Mouse (Mus musculus): ENCODE data around the gene Gemin5. TPM values are rescaled to one million over a fixed set of nuclear protein-coding genes. Genes with fewer than 3 reads are reported as not detected.
A peak's percentile ranks its signal among the peaks of the same experiment; 100 is the strongest.

Gene Gemin5
- total and polyA plus RNA-seq, 2 experiments from 2014 or later = 6.1 to 16.4 TPM

- ATAC-seq (ENCODE audit: insufficient read depth, low read depth) = no peak
- no peak for DNase-seq (ENCODE audit: low spot score)
- Histone ChIP-seq H3K9ac (replicated peaks; ENCODE audit: low read depth, low read length) (no peak overlapping the region), H3K4me3 (ENCODE audit: low read depth, low read length) (no peak overlapping the region), H3K27me3 (ENCODE audit: control insufficient read depth, insufficient read depth, low read length) (no peaks in the 10 kb centered on the region), H3K27ac (ENCODE audit: low read depth) (no peak overlapping the region), H3K4me2 (ENCODE audit: low read depth, low read length) (no peak overlapping the region), H3K36me3 (replicated peaks; ENCODE audit: control insufficient read depth, insufficient read depth, low read length) (peaks cover 55% of the 10 kb centered on the region), H3K9me3 (replicated peaks; ENCODE audit: control insufficient read depth, low read length) (no peaks in the 10 kb centered on the region), H3K4me1 (ENCODE audit: control insufficient read depth, insufficient read depth) (peaks cover 23% of the 10 kb centered on the region)
- WGBS = 88% methylated on average over 2 of the region's 2 CpGs
- TF ChIP-seq CTCF (IDR thresholded peaks at IDR 0.05; ENCODE audit: low read depth) (no peak), EP300 (IDR thresholded peaks at IDR 0.05; ENCODE audit: low read depth) (no peak)
Observed at GRCm38 (mm10) chr11:58123711-58124110, 44.6 kb downstream of the Gemin5 start.

- H3K4me2 ChIP-seq (ENCODE audit: low read depth, low read length) = no peak overlapping the region
- peaks cover 60% of the 10 kb centered on the region for H3K36me3 ChIP-seq (replicated peaks; ENCODE audit: control insufficient read depth, insufficient read depth, low read length)
- 91% methylated on average over 9 of the region's 9 CpGs for WGBS
- no peak overlapping the region for H3K9ac ChIP-seq (replicated peaks; ENCODE audit: low read depth, low read length)
- no peak for ATAC-seq (ENCODE audit: insufficient read depth, low read depth)
- H3K27me3 ChIP-seq (ENCODE audit: control insufficient read depth, insufficient read depth, low read length) = no peaks in the 10 kb centered on the region
- peaks cover 23% of the 10 kb centered on the region for H3K4me1 ChIP-seq (ENCODE audit: control insufficient read depth, insufficient read depth)
- H3K4me3 ChIP-seq (ENCODE audit: low read depth, low read length) = no peak overlapping the region
- TF ChIP-seq EP300 (IDR thresholded peaks at IDR 0.05; ENCODE audit: low read depth) (no peak), CTCF (IDR thresholded peaks at IDR 0.05; ENCODE audit: low read depth) (no peak)
- H3K9me3 ChIP-seq (replicated peaks; ENCODE audit: control insufficient read depth, low read length) = no peaks in the 10 kb centered on the region
- H3K27ac ChIP-seq (ENCODE audit: low read depth) = no peak overlapping the region
- DNase-seq (ENCODE audit: low spot score) = no peak
Observed at GRCm38 (mm10) chr11:58121351-58121750, 47.0 kb downstream of the Gemin5 start.

GRCm38 (mm10) chr11:58120655-58121054 is 47.7 kb downstream of the Gemin5 start:
- DNase-seq (ENCODE audit: low spot score) = no peak
- no peak for TF ChIP-seq EP300 (IDR thresholded peaks at IDR 0.05; ENCODE audit: low read depth)
- H3K27me3 ChIP-seq (ENCODE audit: control insufficient read depth, insufficient read depth, low read length) = no peaks in the 10 kb centered on the region
- H3K4me2 ChIP-seq (ENCODE audit: low read depth, low read length) = no peak overlapping the region
- peaks cover 19% of the 10 kb centered on the region for H3K4me1 ChIP-seq (ENCODE audit: control insufficient read depth, insufficient read depth)
- 52% methylated on average over 3 of the region's 3 CpGs for WGBS
- ATAC-seq (ENCODE audit: insufficient read depth, low read depth) = no peak
- H3K9me3 ChIP-seq (replicated peaks; ENCODE audit: control insufficient read depth, low read length) = no peaks in the 10 kb centered on the region
- H3K36me3 ChIP-seq (replicated peaks; ENCODE audit: control insufficient read depth, insufficient read depth, low read length) = peaks cover 65% of the 10 kb centered on the region
- H3K9ac ChIP-seq (replicated peaks; ENCODE audit: low read depth, low read length) = no peak overlapping the region
- no peak overlapping the region for H3K27ac ChIP-seq (ENCODE audit: low read depth)
- H3K4me3 ChIP-seq (ENCODE audit: low read depth, low read length) = no peak overlapping the region

- no peak overlapping the region for H3K9ac ChIP-seq (replicated peaks; ENCODE audit: low read depth, low read length)
- no peak for ATAC-seq (ENCODE audit: insufficient read depth, low read depth)
- 88% methylated on average over 10 of the region's 10 CpGs for WGBS
- TF ChIP-seq EP300 (IDR thresholded peaks at IDR 0.05; ENCODE audit: low read depth) = no peak
- no peak for TF ChIP-seq CTCF (IDR thresholded peaks at IDR 0.05; ENCODE audit: low read depth)
- no peak overlapping the region for H3K4me3 ChIP-seq (ENCODE audit: low read depth, low read length)
- peaks cover 89% of the 10 kb centered on the region for H3K36me3 ChIP-seq (replicated peaks; ENCODE audit: control insufficient read depth, insufficient read depth, low read length)
- peak overlapping the region; percentile 1; the same call in 1 of the 2 replicates for H3K27ac ChIP-seq (ENCODE audit: low read depth)
- DNase-seq (ENCODE audit: low spot score) = no peak
- H3K4me2 ChIP-seq (ENCODE audit: low read depth, low read length) = no peak overlapping the region
- 0 out of 2 replicates have a peak, but pooled peaks cover 3% of the 10 kb centered on the region for H3K4me1 ChIP-seq (ENCODE audit: control insufficient read depth, insufficient read depth)
- no peaks in the 10 kb centered on the region for H3K9me3 ChIP-seq (replicated peaks; ENCODE audit: control insufficient read depth, low read length)
- H3K27me3 ChIP-seq (ENCODE audit: control insufficient read depth, insufficient read depth, low read length) = no peaks in the 10 kb centered on the region
Observed at GRCm38 (mm10) chr11:58117044-58117652, 51.2 kb downstream of the Gemin5 start.

GRCm38 (mm10) chr11:58116560-58116959 is 51.8 kb downstream of the Gemin5 start:
- H3K27me3 ChIP-seq (ENCODE audit: control insufficient read depth, insufficient read depth, low read length) = no peaks in the 10 kb centered on the region
- ATAC-seq (ENCODE audit: insufficient read depth, low read depth) = no peak
- 0 out of 2 replicates have a peak, but pooled peaks cover 3% of the 10 kb centered on the region for H3K4me1 ChIP-seq (ENCODE audit: control insufficient read depth, insufficient read depth)
- no peak for TF ChIP-seq CTCF (IDR thresholded peaks at IDR 0.05; ENCODE audit: low read depth)
- TF ChIP-seq EP300 (IDR thresholded peaks at IDR 0.05; ENCODE audit: low read depth) = no peak
- peak overlapping the region; percentile 1; the same call in 1 of the 2 replicates for H3K27ac ChIP-seq (ENCODE audit: low read depth)
- H3K4me3 ChIP-seq (ENCODE audit: low read depth, low read length) = no peak overlapping the region
- H3K4me2 ChIP-seq (ENCODE audit: low read depth, low read length) = no peak overlapping the region
- no peak for DNase-seq (ENCODE audit: low spot score)
- H3K9me3 ChIP-seq (replicated peaks; ENCODE audit: control insufficient read depth, low read length) = no peaks in the 10 kb centered on the region
- peaks cover 92% of the 10 kb centered on the region for H3K36me3 ChIP-seq (replicated peaks; ENCODE audit: control insufficient read depth, insufficient read depth, low read length)
- WGBS = 56% methylated on average over 1 of the region's 1 CpGs
- no peak overlapping the region for H3K9ac ChIP-seq (replicated peaks; ENCODE audit: low read depth, low read length)
